Mouse (Mus musculus): ENCODE measurements around the gene Mgat3. TPM values are rescaled to one million over a fixed set of nuclear protein-coding genes. Genes with fewer than 3 reads are reported as not detected.

The Mgat3 gene
- total and polyA plus RNA-seq, 2 experiments: 0.09 to 0.16 TPM

DNA sequence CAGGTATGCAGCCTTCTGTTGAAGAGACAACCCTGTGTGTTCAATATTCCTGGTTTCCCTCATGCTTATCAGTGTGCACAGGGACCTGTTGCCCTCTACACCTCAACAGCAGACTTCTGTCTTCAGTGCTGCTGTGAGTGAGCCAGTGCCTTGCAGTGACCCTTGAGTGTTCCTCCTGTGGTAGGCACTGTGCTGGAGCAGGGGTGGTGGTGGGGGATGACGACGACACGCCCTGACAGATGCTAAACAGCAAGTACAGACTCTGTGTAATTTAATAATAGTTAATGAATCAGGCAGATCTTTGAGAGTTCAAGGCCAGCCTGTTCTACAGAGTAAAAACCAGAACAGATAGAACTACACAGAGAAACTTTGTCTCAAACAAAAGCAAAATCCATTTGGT is 36.9 kb upstream of the Mgat3 start:
- Histone ChIP-seq H3K79me2 (ENCODE audit: control insufficient read depth, insufficient read depth, low read length) (peaks cover 7% of the 10 kb centered on the region; the same call in 1 of the 2 replicates), H3K27ac (replicated peaks; ENCODE audit: insufficient read depth, low read depth, low read length) (no peak overlapping the region), H3K36me3 (ENCODE audit: control insufficient read depth, insufficient read depth, low read length) (no peaks in the 10 kb centered on the region), H3K4me3 (ENCODE audit: insufficient read depth, low read depth, low read length) (no peak overlapping the region), H3K4me1 (ENCODE audit: control insufficient read depth, insufficient read depth, low read length) (peaks cover 10% of the 10 kb centered on the region), H3K9ac (ENCODE audit: low read depth, low read length) (no peak overlapping the region), H3K27me3 (ENCODE audit: control insufficient read depth, insufficient read depth, low read length) (no peaks in the 10 kb centered on the region)
- TF ChIP-seq POLR2A (IDR thresholded peaks at IDR 0.05; ENCODE audit: extremely low read depth, insufficient read depth, low read length): no peak
- no peak for TF ChIP-seq CTCF (IDR thresholded peaks at IDR 0.05; ENCODE audit: low read depth, low read length)
- WGBS: 86% methylated on average over 3 of the region's 3 CpGs
- DNase-seq (ENCODE audit: extremely low read depth, low read depth, low spot score): no peak

DNA sequence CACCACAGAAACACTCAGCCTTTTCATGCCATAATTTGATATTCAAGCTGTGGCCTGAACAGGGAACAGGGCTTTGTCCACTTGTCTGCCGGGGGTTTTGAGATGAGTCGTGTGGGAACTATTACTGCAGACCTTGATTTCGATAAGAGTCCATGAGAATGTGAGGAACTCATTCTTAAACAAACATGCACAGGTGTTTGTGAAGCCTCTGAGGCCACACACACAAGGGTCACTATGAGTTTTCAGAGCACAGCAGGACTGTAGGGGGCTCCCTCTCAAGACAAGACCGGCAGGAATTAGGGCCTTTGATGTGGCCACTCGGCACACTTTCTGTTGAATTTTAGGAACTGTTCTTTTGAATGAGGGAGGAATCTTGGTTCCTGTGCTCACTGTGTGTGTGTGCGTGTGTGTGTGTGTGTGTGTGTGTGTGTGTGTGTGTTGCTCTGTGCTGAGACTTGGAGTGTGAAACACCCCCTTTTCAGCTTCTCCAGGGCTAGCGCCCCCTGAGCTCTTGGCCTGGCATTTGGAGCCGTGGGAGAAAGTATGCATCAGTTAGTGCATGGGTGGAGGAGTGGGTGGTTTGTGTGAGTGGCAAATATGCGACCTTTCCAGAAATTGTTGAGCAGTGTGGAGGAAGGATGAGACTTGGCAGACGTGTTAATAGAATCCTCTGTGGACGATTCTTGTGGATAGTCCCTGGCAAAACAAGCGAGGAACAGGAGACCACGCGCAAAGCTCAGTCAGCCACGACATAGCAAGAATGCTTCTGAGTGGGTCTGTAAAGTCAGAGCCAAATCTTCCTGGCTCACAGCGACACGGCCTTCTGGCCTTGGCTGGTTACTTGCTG is 35.4 kb upstream of the Mgat3 start:
- DNase-seq (ENCODE audit: extremely low read depth, low read depth, low spot score): no peak
- Histone ChIP-seq H3K36me3 (ENCODE audit: control insufficient read depth, insufficient read depth, low read length) (no peaks in the 10 kb centered on the region), H3K27me3 (ENCODE audit: control insufficient read depth, insufficient read depth, low read length) (no peaks in the 10 kb centered on the region), H3K9ac (ENCODE audit: low read depth, low read length) (no peak overlapping the region), H3K4me1 (ENCODE audit: control insufficient read depth, insufficient read depth, low read length) (peaks cover 10% of the 10 kb centered on the region), H3K4me3 (ENCODE audit: insufficient read depth, low read depth, low read length) (no peak overlapping the region), H3K79me2 (ENCODE audit: control insufficient read depth, insufficient read depth, low read length) (peaks cover 7% of the 10 kb centered on the region; the same call in 1 of the 2 replicates), H3K27ac (replicated peaks; ENCODE audit: insufficient read depth, low read depth, low read length) (no peak overlapping the region)
- TF ChIP-seq CTCF (IDR thresholded peaks at IDR 0.05; ENCODE audit: low read depth, low read length) (no peak), POLR2A (IDR thresholded peaks at IDR 0.05; ENCODE audit: extremely low read depth, insufficient read depth, low read length) (no peak)
- WGBS: 72% methylated on average over 17 of the region's 17 CpGs

DNA sequence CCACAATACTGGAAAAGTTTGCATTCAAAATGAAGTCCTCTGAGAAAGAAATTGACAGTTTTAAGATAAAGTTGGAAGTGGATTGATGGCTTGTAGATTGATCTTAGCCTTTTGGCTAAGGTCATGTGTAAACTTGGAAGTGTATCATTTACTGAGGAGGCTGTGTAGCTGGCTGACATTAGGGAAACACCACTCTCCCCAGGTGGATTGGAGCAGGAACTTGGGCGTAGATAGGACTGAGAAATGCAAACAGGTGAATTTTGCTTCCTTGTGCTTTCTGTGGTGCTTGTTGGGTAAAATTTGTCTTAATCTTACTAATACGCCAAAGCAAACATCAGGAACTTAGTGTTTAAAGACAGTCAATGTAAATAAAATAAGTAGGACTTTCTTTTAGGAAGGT is 33.2 kb upstream of the Mgat3 start:
- Histone ChIP-seq H3K79me2 (ENCODE audit: control insufficient read depth, insufficient read depth, low read length) (peaks cover 7% of the 10 kb centered on the region; the same call in 1 of the 2 replicates), H3K4me3 (ENCODE audit: insufficient read depth, low read depth, low read length) (no peak overlapping the region), H3K27ac (replicated peaks; ENCODE audit: insufficient read depth, low read depth, low read length) (no peak overlapping the region), H3K4me1 (ENCODE audit: control insufficient read depth, insufficient read depth, low read length) (no peaks in the 10 kb centered on the region), H3K36me3 (ENCODE audit: control insufficient read depth, insufficient read depth, low read length) (no peaks in the 10 kb centered on the region), H3K9ac (ENCODE audit: low read depth, low read length) (no peak overlapping the region), H3K27me3 (ENCODE audit: control insufficient read depth, insufficient read depth, low read length) (no peaks in the 10 kb centered on the region)
- TF ChIP-seq POLR2A (IDR thresholded peaks at IDR 0.05; ENCODE audit: extremely low read depth, insufficient read depth, low read length): no peak
- 96% methylated on average over 2 of the region's 2 CpGs for WGBS
- no peak for DNase-seq (ENCODE audit: extremely low read depth, low read depth, low spot score)

- no peak overlapping the region for H3K9ac ChIP-seq (ENCODE audit: low read depth, low read length)
- no peaks in the 10 kb centered on the region for H3K27me3 ChIP-seq (ENCODE audit: control insufficient read depth, insufficient read depth, low read length)
- no peaks in the 10 kb centered on the region for H3K36me3 ChIP-seq (ENCODE audit: control insufficient read depth, insufficient read depth, low read length)
- H3K4me3 ChIP-seq (ENCODE audit: insufficient read depth, low read depth, low read length): no peak overlapping the region
- no peak overlapping the region for H3K27ac ChIP-seq (replicated peaks; ENCODE audit: insufficient read depth, low read depth, low read length)
- 88% methylated on average over 3 of the region's 3 CpGs for WGBS
- peaks cover 7% of the 10 kb centered on the region; the same call in 1 of the 2 replicates for H3K79me2 ChIP-seq (ENCODE audit: control insufficient read depth, insufficient read depth, low read length)
- DNase-seq (ENCODE audit: extremely low read depth, low read depth, low spot score): no peak
- TF ChIP-seq POLR2A (IDR thresholded peaks at IDR 0.05; ENCODE audit: extremely low read depth, insufficient read depth, low read length) (no peak), CTCF (IDR thresholded peaks at IDR 0.05; ENCODE audit: low read depth, low read length) (no peak)
- H3K4me1 ChIP-seq (ENCODE audit: control insufficient read depth, insufficient read depth, low read length): no peaks in the 10 kb centered on the region
These were observed 32.6 kb upstream of the Mgat3 start for GRCm38 (mm10) chr15:80140878-80141277.

DNA sequence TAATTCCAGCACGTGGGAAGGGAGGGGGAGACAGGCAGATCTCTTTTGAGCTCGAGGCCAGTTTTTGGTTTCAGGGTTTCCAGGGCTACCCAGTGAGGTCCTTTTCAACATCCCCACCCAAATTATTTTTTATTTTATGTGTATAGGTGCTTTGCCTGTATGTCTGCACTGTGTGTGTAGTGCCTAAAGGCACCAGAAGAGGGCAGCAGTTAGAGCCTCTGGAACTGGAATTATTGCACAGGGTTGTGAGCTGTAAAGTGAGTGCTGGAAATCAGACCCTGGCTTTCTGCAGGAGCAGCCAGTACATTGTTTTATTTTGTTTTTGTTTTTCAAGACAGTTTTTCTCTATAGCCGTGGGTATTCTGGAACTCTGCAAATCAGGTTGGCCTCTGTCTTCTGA is 31.4 kb upstream of the Mgat3 start:
- Histone ChIP-seq H3K27me3 (ENCODE audit: control insufficient read depth, insufficient read depth, low read length) (no peaks in the 10 kb centered on the region), H3K4me1 (ENCODE audit: control insufficient read depth, insufficient read depth, low read length) (no peaks in the 10 kb centered on the region), H3K36me3 (ENCODE audit: control insufficient read depth, insufficient read depth, low read length) (no peaks in the 10 kb centered on the region), H3K79me2 (ENCODE audit: control insufficient read depth, insufficient read depth, low read length) (no peaks in the 10 kb centered on the region; the same call in 1 of the 2 replicates), H3K27ac (replicated peaks; ENCODE audit: insufficient read depth, low read depth, low read length) (no peak overlapping the region), H3K9ac (ENCODE audit: low read depth, low read length) (no peak overlapping the region), H3K4me3 (ENCODE audit: insufficient read depth, low read depth, low read length) (no peak overlapping the region)
- 99% methylated on average over 3 of the region's 3 CpGs for WGBS
- TF ChIP-seq POLR2A (IDR thresholded peaks at IDR 0.05; ENCODE audit: extremely low read depth, insufficient read depth, low read length) (no peak), CTCF (IDR thresholded peaks at IDR 0.05; ENCODE audit: low read depth, low read length) (no peak)
- no peak for DNase-seq (ENCODE audit: extremely low read depth, low read depth, low spot score)

DNA sequence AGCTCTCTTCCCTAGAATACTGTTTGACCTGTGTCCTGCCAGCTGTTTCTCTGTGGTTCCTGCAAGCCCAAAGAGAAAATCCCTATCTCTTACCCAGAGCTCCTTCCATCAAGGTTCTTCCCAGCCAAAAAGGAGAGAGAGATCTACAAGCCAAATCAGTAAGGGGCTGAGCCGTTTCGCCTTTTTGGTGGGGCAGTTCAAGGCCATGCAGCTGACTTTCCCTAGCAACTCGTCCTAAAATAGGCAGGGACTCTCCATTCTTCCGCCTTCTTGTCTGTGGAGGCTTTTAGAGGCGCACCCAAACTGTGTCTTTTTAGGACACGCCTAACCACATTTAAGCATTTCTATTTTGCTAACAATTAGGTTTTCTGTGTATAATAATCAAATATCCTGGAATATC is 29.8 kb upstream of the Mgat3 start:
- TF ChIP-seq POLR2A (IDR thresholded peaks at IDR 0.05; ENCODE audit: extremely low read depth, insufficient read depth, low read length) (no peak), CTCF (IDR thresholded peaks at IDR 0.05; ENCODE audit: low read depth, low read length) (no peak)
- Histone ChIP-seq H3K27ac (replicated peaks; ENCODE audit: insufficient read depth, low read depth, low read length) (no peak overlapping the region), H3K79me2 (ENCODE audit: control insufficient read depth, insufficient read depth, low read length) (no peaks in the 10 kb centered on the region; the same call in 1 of the 2 replicates), H3K27me3 (ENCODE audit: control insufficient read depth, insufficient read depth, low read length) (no peaks in the 10 kb centered on the region), H3K4me1 (ENCODE audit: control insufficient read depth, insufficient read depth, low read length) (no peaks in the 10 kb centered on the region), H3K9ac (ENCODE audit: low read depth, low read length) (no peak overlapping the region), H3K36me3 (ENCODE audit: control insufficient read depth, insufficient read depth, low read length) (no peaks in the 10 kb centered on the region), H3K4me3 (ENCODE audit: insufficient read depth, low read depth, low read length) (no peak overlapping the region)
- WGBS: 89% methylated on average over 6 of the region's 6 CpGs
- no peak for DNase-seq (ENCODE audit: extremely low read depth, low read depth, low spot score)
